Mouse (Mus musculus): ENCODE measurements around the gene Ccnl1. TPM values are rescaled to one million over a fixed set of nuclear protein-coding genes. Genes with fewer than 3 reads are reported as not detected.

The Ccnl1 gene
- total and polyA plus RNA-seq, 2 experiments: 20.0 to 55.5 TPM

DNA sequence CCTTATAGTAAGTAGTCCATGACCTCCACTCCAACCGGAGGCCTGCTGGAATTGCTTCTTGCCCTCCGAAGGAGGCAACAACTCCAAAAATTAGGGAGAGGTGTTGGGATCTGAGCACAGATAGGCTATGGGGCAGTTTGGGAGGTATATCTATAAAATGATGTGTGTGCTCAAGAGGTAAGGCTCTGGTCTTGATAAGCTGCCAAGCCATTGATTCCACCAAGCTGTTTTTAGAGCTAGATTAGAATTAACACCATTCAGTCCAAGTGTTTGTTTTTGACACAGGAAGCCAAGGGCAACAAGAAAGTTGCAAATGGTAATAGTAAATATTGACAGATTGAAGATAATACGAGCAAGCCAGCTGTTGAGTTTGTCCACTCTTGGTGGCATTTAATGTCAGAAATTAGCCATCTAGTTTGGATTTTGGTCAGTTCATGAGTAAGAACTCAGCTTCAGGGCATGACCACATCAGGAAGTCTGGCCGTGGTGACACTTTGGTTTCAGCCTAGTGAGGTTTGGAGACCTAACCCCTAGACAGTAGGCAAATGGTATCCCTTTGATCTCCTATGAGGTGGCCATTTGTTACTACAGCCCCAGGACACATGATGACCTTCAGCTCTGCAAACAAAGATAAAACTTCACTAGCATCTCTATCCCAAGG lies 4.4 kb upstream of the Ccnl1 start:
- Histone ChIP-seq H3K4me3 (ENCODE audit: insufficient read depth, low read depth, low read length) (no peak overlapping the region), H3K79me2 (ENCODE audit: control insufficient read depth, insufficient read depth, low read length) (peaks cover 3% of the 10 kb centered on the region; the same call in 1 of the 2 replicates), H3K27ac (replicated peaks; ENCODE audit: insufficient read depth, low read depth, low read length) (0 out of 2 replicates have a peak overlapping the region, but pooled peaks have one; percentile 13), H3K36me3 (ENCODE audit: control insufficient read depth, insufficient read depth, low read length) (no peaks in the 10 kb centered on the region), H3K9ac (ENCODE audit: low read depth, low read length) (no peak overlapping the region), H3K27me3 (ENCODE audit: control insufficient read depth, insufficient read depth, low read length) (no peaks in the 10 kb centered on the region), H3K4me1 (ENCODE audit: control insufficient read depth, insufficient read depth, low read length) (peaks cover 6% of the 10 kb centered on the region)
- DNase-seq (ENCODE audit: extremely low read depth, low read depth, low spot score): peak; percentile 65
- TF ChIP-seq CTCF (IDR thresholded peaks at IDR 0.05; ENCODE audit: low read depth, low read length) (no peak), POLR2A (IDR thresholded peaks at IDR 0.05; ENCODE audit: extremely low read depth, insufficient read depth, low read length) (no peak)
- WGBS: 38% methylated on average over 4 of the region's 4 CpGs

DNA sequence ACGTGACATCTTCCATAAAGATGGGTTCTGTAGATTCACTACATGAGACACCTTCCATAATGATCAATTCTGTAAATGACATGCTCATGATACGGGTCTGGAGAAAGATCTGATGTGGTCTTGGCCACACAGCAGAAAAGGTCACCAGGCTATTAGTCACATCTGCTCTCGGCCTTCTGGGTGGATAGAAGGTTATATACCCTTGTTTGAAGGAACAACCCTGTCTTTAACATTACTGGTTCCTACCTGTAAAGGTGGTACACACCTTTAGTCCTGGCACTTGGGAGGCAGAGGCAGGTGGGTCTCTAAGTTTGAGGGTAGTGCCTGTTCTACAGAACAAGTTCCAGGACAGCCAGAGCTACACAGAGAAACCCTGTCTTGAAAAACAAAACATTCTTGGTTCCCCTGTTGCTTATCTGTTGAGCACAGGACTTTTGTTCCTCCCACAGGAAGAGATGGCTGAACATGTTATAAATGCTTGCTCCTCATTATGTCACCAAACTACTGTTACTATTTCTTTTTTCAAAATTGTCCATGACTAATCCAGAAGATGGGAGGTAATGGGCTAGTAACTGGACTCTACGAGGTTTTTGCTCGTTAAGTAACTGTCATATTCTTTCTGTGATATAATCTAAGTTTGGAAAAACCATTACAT lies 2.4 kb upstream of the Ccnl1 start:
- Histone ChIP-seq H3K9ac (ENCODE audit: low read depth, low read length) (no peak overlapping the region), H3K27me3 (ENCODE audit: control insufficient read depth, insufficient read depth, low read length) (no peaks in the 10 kb centered on the region), H3K4me1 (ENCODE audit: control insufficient read depth, insufficient read depth, low read length) (peaks cover 15% of the 10 kb centered on the region), H3K36me3 (ENCODE audit: control insufficient read depth, insufficient read depth, low read length) (peaks cover 11% of the 10 kb centered on the region), H3K4me3 (ENCODE audit: insufficient read depth, low read depth, low read length) (no peak overlapping the region), H3K27ac (replicated peaks; ENCODE audit: insufficient read depth, low read depth, low read length) (no peak overlapping the region), H3K79me2 (ENCODE audit: control insufficient read depth, insufficient read depth, low read length) (peaks cover 8% of the 10 kb centered on the region; the same call in 1 of the 2 replicates)
- TF ChIP-seq POLR2A (IDR thresholded peaks at IDR 0.05; ENCODE audit: extremely low read depth, insufficient read depth, low read length) (no peak), CTCF (IDR thresholded peaks at IDR 0.05; ENCODE audit: low read depth, low read length) (no peak)
- DNase-seq (ENCODE audit: extremely low read depth, low read depth, low spot score): no peak
- WGBS: 97% methylated on average over 5 of the region's 5 CpGs

DNA sequence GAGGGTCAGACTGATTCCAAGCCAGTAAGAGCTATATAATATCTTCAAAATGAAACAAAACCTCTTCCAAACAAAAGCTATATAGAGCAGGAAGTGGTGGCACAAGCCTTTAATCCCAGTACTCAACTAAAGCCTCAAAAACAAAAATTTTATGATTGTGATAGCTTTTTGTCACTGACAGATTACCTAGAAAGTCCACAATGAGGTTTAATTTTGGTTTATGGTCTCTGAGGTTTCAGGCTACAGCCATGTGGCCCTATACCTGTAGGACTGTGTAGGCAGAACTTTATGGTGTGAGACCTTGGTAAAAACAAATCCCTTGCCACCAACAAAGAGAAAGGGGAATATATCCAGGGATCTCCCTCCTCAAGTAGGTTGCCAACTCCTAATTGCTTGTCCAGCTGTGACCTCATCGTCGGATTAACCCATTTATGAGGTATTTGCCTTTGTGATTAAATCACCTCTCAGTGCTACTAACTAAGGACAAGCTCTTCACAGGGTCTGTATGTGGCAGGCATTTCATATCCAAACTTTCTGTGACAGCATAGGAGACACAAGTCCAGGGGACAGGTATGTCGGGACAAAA lies 1.5 kb upstream of the Ccnl1 start:
- Histone ChIP-seq H3K4me1 (ENCODE audit: control insufficient read depth, insufficient read depth, low read length) (peaks cover 20% of the 10 kb centered on the region), H3K9ac (ENCODE audit: low read depth, low read length) (no peak overlapping the region), H3K4me3 (ENCODE audit: insufficient read depth, low read depth, low read length) (no peak overlapping the region), H3K36me3 (ENCODE audit: control insufficient read depth, insufficient read depth, low read length) (peaks cover 16% of the 10 kb centered on the region), H3K79me2 (ENCODE audit: control insufficient read depth, insufficient read depth, low read length) (peaks cover 8% of the 10 kb centered on the region; the same call in 1 of the 2 replicates), H3K27ac (replicated peaks; ENCODE audit: insufficient read depth, low read depth, low read length) (no peak overlapping the region), H3K27me3 (ENCODE audit: control insufficient read depth, insufficient read depth, low read length) (no peaks in the 10 kb centered on the region)
- no peak for DNase-seq (ENCODE audit: extremely low read depth, low read depth, low spot score)
- 76% methylated on average over 3 of the region's 3 CpGs for WGBS
- TF ChIP-seq CTCF (IDR thresholded peaks at IDR 0.05; ENCODE audit: low read depth, low read length) (no peak), POLR2A (IDR thresholded peaks at IDR 0.05; ENCODE audit: extremely low read depth, insufficient read depth, low read length) (no peak)

DNA sequence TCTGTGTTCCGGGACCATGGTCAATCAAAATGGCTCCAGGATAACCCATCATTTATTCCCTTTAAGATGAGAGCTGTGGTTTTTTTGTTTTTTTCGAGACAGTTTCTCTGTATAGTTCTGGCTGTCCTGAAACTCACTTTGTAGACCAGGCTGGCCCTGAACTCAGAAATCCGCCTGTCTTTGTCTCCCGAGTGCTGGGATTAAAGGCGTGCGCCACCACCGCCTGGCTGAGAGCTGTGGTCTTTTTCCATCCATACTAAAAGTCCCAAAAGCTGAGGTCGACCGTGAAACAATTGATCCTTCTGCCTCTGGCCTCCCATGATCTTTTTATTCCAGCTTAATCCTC lies 764 bp upstream of the Ccnl1 start:
- WGBS: 21% methylated on average over 9 of the region's 9 CpGs
- TF ChIP-seq POLR2A (IDR thresholded peaks at IDR 0.05; ENCODE audit: extremely low read depth, insufficient read depth, low read length) (no peak), CTCF (IDR thresholded peaks at IDR 0.05; ENCODE audit: low read depth, low read length) (no peak)
- Histone ChIP-seq H3K4me3 (ENCODE audit: insufficient read depth, low read depth, low read length) (peak overlapping the region; percentile 94; the same call in 1 of the 2 replicates), H3K27ac (replicated peaks; ENCODE audit: insufficient read depth, low read depth, low read length) (peak overlapping the region; percentile 90), H3K36me3 (ENCODE audit: control insufficient read depth, insufficient read depth, low read length) (peaks cover 20% of the 10 kb centered on the region), H3K79me2 (ENCODE audit: control insufficient read depth, insufficient read depth, low read length) (peaks cover 8% of the 10 kb centered on the region; the same call in 1 of the 2 replicates), H3K4me1 (ENCODE audit: control insufficient read depth, insufficient read depth, low read length) (peaks cover 25% of the 10 kb centered on the region), H3K27me3 (ENCODE audit: control insufficient read depth, insufficient read depth, low read length) (no peaks in the 10 kb centered on the region), H3K9ac (ENCODE audit: low read depth, low read length) (peak overlapping the region; percentile 86)
- DNase-seq (ENCODE audit: extremely low read depth, low read depth, low spot score): no peak

DNA sequence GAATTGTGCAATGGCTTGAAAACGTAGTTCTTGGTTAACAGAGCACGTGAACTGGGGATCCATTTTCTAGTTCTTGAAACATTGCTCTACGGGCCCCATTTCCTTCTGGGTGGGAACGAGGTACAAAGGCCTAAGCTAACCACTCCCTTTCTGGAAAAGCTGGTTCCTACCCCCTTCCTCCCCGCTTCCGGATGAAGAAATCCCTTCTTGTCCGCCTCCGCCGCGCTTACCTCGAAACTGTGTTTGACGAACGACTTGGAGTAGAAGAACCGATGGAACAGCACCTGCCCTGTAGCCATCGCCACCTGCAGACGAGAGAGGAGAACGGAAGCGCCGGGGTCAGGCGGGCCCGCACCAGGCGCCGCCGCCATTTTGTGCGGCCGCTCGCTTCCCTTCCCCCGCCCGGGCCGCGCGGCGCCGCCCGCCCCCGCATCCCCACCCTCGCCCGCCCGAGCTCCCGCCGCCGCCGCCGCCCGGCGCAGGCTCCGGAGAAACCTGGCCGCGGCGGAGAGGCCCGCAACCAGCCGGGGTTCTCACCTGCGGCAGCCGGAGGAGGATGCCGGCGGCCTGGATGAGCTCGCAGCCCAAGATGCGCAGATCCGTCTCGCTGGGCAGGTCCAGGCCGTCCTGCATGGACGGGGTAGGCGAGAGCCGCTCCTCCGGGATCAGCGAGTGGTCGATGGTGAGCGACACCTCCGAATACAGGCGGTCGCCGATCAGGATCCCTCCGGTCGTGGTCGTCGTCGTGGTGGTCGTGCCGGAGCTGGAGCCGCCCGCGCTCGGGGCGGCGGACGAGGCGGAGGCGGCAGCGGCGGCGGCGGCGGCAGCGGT lies 563 bp downstream of the Ccnl1 start:
- no peak for TF ChIP-seq POLR2A (IDR thresholded peaks at IDR 0.05; ENCODE audit: extremely low read depth, insufficient read depth, low read length)
- TF ChIP-seq CTCF (IDR thresholded peaks at IDR 0.05; ENCODE audit: low read depth, low read length): no peak
- Histone ChIP-seq H3K9ac (ENCODE audit: low read depth, low read length) (peak overlapping the region; percentile 98), H3K36me3 (ENCODE audit: control insufficient read depth, insufficient read depth, low read length) (peaks cover 32% of the 10 kb centered on the region), H3K4me1 (ENCODE audit: control insufficient read depth, insufficient read depth, low read length) (peaks cover 26% of the 10 kb centered on the region), H3K79me2 (ENCODE audit: control insufficient read depth, insufficient read depth, low read length) (peaks cover 8% of the 10 kb centered on the region; the same call in 1 of the 2 replicates), H3K27ac (replicated peaks; ENCODE audit: insufficient read depth, low read depth, low read length) (peak overlapping the region; percentile 93), H3K27me3 (ENCODE audit: control insufficient read depth, insufficient read depth, low read length) (no peaks in the 10 kb centered on the region), H3K4me3 (ENCODE audit: insufficient read depth, low read depth, low read length) (peak overlapping the region; percentile 94)
- 1% methylated on average over 70 of the region's 94 CpGs for WGBS
- peak; percentile 96 for DNase-seq (ENCODE audit: extremely low read depth, low read depth, low spot score)
